Comparison of ENCODE assay signal across 23 mouse cellular contexts in the genomic region with DNA sequence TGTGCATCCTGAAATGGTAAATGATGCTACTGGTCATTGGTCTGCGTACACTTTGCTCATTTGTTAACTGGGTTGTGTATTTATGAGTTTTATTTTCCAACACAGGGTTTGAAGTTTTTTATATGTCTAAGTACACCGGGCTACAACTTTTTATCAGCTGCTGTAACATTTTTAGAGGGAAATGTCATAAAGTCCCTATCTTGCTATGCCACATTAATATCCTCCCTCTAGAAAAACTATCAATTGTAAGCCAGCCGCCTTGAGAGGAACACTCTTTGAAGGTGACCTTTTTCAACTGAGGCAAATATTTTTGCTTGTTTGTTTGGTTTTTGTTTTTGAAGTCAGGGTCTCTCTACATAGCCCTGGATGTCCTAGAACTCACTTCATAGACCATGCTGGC. TPM values are rescaled to one million over a fixed set of nuclear protein-coding genes. Genes with fewer than 3 reads are reported as not detected.
DNase-seq lines count a peak whose midpoint lies in the region; ATAC-seq and TF ChIP-seq lines count a peak whose summit lies in the region.
"Had no signal": no experiment of that assay in that cellular context is flagged by ENCODE, and none has a peak within 500 bp of the region (broad histone marks: within the 10 kb centered on the region; RNA-seq: fewer than 3 reads in every experiment).

No protein-coding gene starts in this region.

- intact Hi-C loops in heart, postnatal 36 days (cut with DNase I) = no loop called here

- H3K4me3 ChIP-seq in heart, embryonic 13.5 days = no peak overlapping the region
- H3K4me3 ChIP-seq in MEL (ENCODE audit: control insufficient read depth in 1 of 2, insufficient read depth in 1 of 2, low read depth in 2 of 2, low read length in 2 of 2) = no peak overlapping the region
- H3K4me3 ChIP-seq in liver, postnatal 0 days (ENCODE audit: low read depth, low read length) = no peak overlapping the region
- H3K4me3 ChIP-seq in hindbrain, embryonic 14.5 days (replicated peaks; ENCODE audit: low read length) = no peak overlapping the region
- H3K4me3 ChIP-seq: forebrain, embryonic 10.5 days; hindbrain, embryonic 12.5 days; limb, embryonic 10.5 days; midbrain, embryonic 13.5 days; neural tube, embryonic 12.5 days had no signal

- H3K4me2 ChIP-seq in heart, embryonic 13.5 days = no peak overlapping the region
- H3K4me2 ChIP-seq in liver, postnatal 0 days (ENCODE audit: low read depth, low read length) = 0 out of 2 replicates have a peak overlapping the region, but pooled peaks have one; percentile 3
- no peak overlapping the region for H3K4me2 ChIP-seq in hindbrain, embryonic 14.5 days (replicated peaks)
- H3K4me2 ChIP-seq: hindbrain, embryonic 12.5 days; midbrain, embryonic 13.5 days; neural tube, embryonic 12.5 days had no signal

- peaks cover 10% of the 10 kb centered on the region for H3K27me3 ChIP-seq in heart, embryonic 13.5 days (replicated peaks)
- H3K27me3 ChIP-seq in MEL (ENCODE audit: control insufficient read depth in 1 of 2, insufficient read depth in 2 of 2, low read length in 2 of 2) = no peaks in the 10 kb centered on the region
- H3K27me3 ChIP-seq in liver, postnatal 0 days (ENCODE audit: insufficient read depth, low read length) = no peaks in the 10 kb centered on the region
- no peaks in the 10 kb centered on the region for H3K27me3 ChIP-seq in hindbrain, embryonic 14.5 days (ENCODE audit: control insufficient read depth, insufficient read depth, low read length)
- H3K27me3 ChIP-seq: hindbrain, embryonic 12.5 days; midbrain, embryonic 13.5 days; neural tube, embryonic 12.5 days had no signal

- H3K9ac ChIP-seq in heart, embryonic 13.5 days = no peak overlapping the region
- no peak overlapping the region for H3K9ac ChIP-seq in MEL (ENCODE audit: control insufficient read depth, low read depth, low read length, poor library complexity, severe bottlenecking)
- no peak overlapping the region for H3K9ac ChIP-seq in liver, postnatal 0 days (replicated peaks)
- H3K9ac ChIP-seq in hindbrain, embryonic 14.5 days = no peak overlapping the region
- H3K9ac ChIP-seq: hindbrain, embryonic 12.5 days; midbrain, embryonic 13.5 days; neural tube, embryonic 12.5 days had no signal

- H3K9me3 ChIP-seq in heart, embryonic 13.5 days = peaks cover 13% of the 10 kb centered on the region
- no peaks in the 10 kb centered on the region for H3K9me3 ChIP-seq in MEL (replicated peaks; ENCODE audit: insufficient read depth, low read length)
- peaks cover 3% of the 10 kb centered on the region; the same call in 1 of the 2 replicates for H3K9me3 ChIP-seq in liver, postnatal 0 days (ENCODE audit: low read length)
- H3K9me3 ChIP-seq in hindbrain, embryonic 14.5 days (ENCODE audit: control insufficient read depth, low read length) = 0 out of 2 replicates have a peak, but pooled peaks cover 4% of the 10 kb centered on the region
- H3K9me3 ChIP-seq: hindbrain, embryonic 12.5 days; limb, embryonic 10.5 days; midbrain, embryonic 13.5 days; neural tube, embryonic 12.5 days had no signal

- TF ChIP-seq CTCF in MEL (IDR thresholded peaks at IDR 0.05 in 2 of 3, conservative IDR thresholded peaks at IDR 0.05 in 1 of 3; ENCODE audit: control insufficient read depth in 1 of 3, insufficient read depth in 1 of 3, low read depth in 2 of 3, low read length in 3 of 3, poor library complexity in 1 of 3, severe bottlenecking in 1 of 3) = no peak
- TF ChIP-seq CTCF in liver, postnatal 0 days (IDR thresholded peaks at IDR 0.05; ENCODE audit: low read depth) = no peak

- no peak for ATAC-seq in heart, embryonic 13.5 days (ENCODE audit: extremely low read depth, insufficient number of reproducible peaks, low FRiP score, low TSS enrichment)
- peak; percentile 90 for ATAC-seq in erythroid progenitor cell, adult 5-6 weeks (replicated peaks; ENCODE audit: low FRiP score, poor library complexity, severe bottlenecking)
- peak; percentile 90 for ATAC-seq in liver, postnatal 0 days
- ATAC-seq in monocyte, adult 5-6 weeks (replicated peaks; ENCODE audit: insufficient number of reproducible peaks, low FRiP score, low TSS enrichment, poor library complexity, severe bottlenecking) = no peak
- no peak for ATAC-seq in hindbrain, embryonic 14.5 days (ENCODE audit: low FRiP score)
- ATAC-seq: CD4-positive, CD25-positive, alpha-beta regulatory T cell, adult 4 months; forebrain, embryonic 16.5 days; lung, postnatal 0 days; midbrain, embryonic 13.5 days had no signal

- TF ChIP-seq POLR2A in MEL (IDR thresholded peaks at IDR 0.05; ENCODE audit: control insufficient read depth in 1 of 2, insufficient read depth in 1 of 2, low read depth in 1 of 2, low read length in 2 of 2, poor library complexity in 1 of 2) = no peak

- peaks cover 34% of the 10 kb centered on the region for H3K4me1 ChIP-seq in heart, embryonic 13.5 days
- H3K4me1 ChIP-seq in MEL (ENCODE audit: control insufficient read depth in 1 of 2, insufficient read depth in 2 of 2, low read length in 2 of 2) = peaks cover 11 to 14% of the 10 kb centered on the region in 2 experiments
- H3K4me1 ChIP-seq in liver, postnatal 0 days (ENCODE audit: insufficient read depth) = peaks cover 6% of the 10 kb centered on the region; the same call in 1 of the 2 replicates
- no peaks in the 10 kb centered on the region for H3K4me1 ChIP-seq in hindbrain, embryonic 14.5 days (replicated peaks; ENCODE audit: control insufficient read depth, insufficient read depth, low read length)
- H3K4me1 ChIP-seq: forebrain, embryonic 10.5 days; hindbrain, embryonic 12.5 days; limb, embryonic 10.5 days; midbrain, embryonic 13.5 days; neural tube, embryonic 12.5 days had no signal

- WGBS in heart, embryonic 13.5 days = 72% methylated on average over 3 of the region's 3 CpGs
- WGBS in liver, postnatal 0 days (ENCODE audit: insufficient replicate concordance) = 60% methylated on average over 3 of the region's 3 CpGs
- 95% methylated on average over 3 of the region's 3 CpGs for WGBS in hindbrain, embryonic 14.5 days

- DNase-seq in heart, postnatal 36 days = no peak
- peak; percentile 63 for DNase-seq in MEL (ENCODE audit: low read depth, low spot score)
- no peak for DNase-seq in liver, postnatal 0 days
- DNase-seq in hindbrain, embryonic 14.5 days (ENCODE audit: low spot score) = no peak
- DNase-seq: adrenal gland, postnatal 14 days; cerebellum, adult 9-10 months; gastrocnemius, postnatal 25 days; heart, postnatal 10 days; kidney, adult 2 months; kidney, postnatal 10 days; retina, postnatal 1 day; right cerebral cortex, postnatal 25 days had no signal

- no peak for TF ChIP-seq RAD21 in MEL (IDR thresholded peaks at IDR 0.05; ENCODE audit: low read depth, low read length)

- peak; percentile 64 to 83 for TF ChIP-seq EP300 in MEL (IDR thresholded peaks at IDR 0.05; ENCODE audit: low read depth in 1 of 2, low read length in 2 of 2)
- peak; percentile 97 for TF ChIP-seq EP300 in liver, postnatal 0 days (IDR thresholded peaks at IDR 0.05; ENCODE audit: low read depth)

- H3K79me2 ChIP-seq in MEL (ENCODE audit: control insufficient read depth, insufficient read depth, low read length, poor library complexity) = no peaks in the 10 kb centered on the region

- peak overlapping the region; percentile 33; the same call in 1 of the 2 replicates for H3K27ac ChIP-seq in heart, embryonic 13.5 days (replicated peaks)
- H3K27ac ChIP-seq in MEL (ENCODE audit: control insufficient read depth, low read depth, low read length) = peak overlapping the region; percentile 38
- peak overlapping the region; percentile 44; the same call in 1 of the 2 replicates for H3K27ac ChIP-seq in liver, postnatal 0 days (ENCODE audit: low read depth)
- H3K27ac ChIP-seq in hindbrain, embryonic 14.5 days = no peak overlapping the region
- H3K27ac ChIP-seq: forebrain, embryonic 10.5 days; hindbrain, embryonic 12.5 days; limb, embryonic 10.5 days; midbrain, embryonic 13.5 days; neural tube, embryonic 12.5 days had no signal

- H3K36me3 ChIP-seq in heart, embryonic 13.5 days = no peaks in the 10 kb centered on the region
- H3K36me3 ChIP-seq in MEL (ENCODE audit: control insufficient read depth in 1 of 2, insufficient read depth in 2 of 2, low read length in 2 of 2) = peaks cover 0 to 13% of the 10 kb centered on the region in 2 experiments; a peak in 2 of 4 replicates
- H3K36me3 ChIP-seq in liver, postnatal 0 days (replicated peaks; ENCODE audit: insufficient read depth, low read length) = no peaks in the 10 kb centered on the region
- H3K36me3 ChIP-seq in hindbrain, embryonic 14.5 days (replicated peaks; ENCODE audit: control insufficient read depth, insufficient read depth) = no peaks in the 10 kb centered on the region
- H3K36me3 ChIP-seq: forebrain, embryonic 10.5 days; hindbrain, embryonic 12.5 days; limb, embryonic 10.5 days; midbrain, embryonic 13.5 days; neural tube, embryonic 12.5 days had no signal

RNA-seq across cellular contexts. Expression of a gene that starts 42.6 kb away (rescaled TPM):
- polyA plus RNA-seq in heart, embryonic 13.5 days (2015; fragmentation: Nextera tagmentation; extraction: Ambion mirVana) = 16.4 and 17.3 TPM in 2 replicates
- total RNA-seq in heart, postnatal 36 days (2021) = 1 to 10 TPM in 1 of 2 experiments, under 1 TPM in 1; 1.00 to 1.0 TPM
- total RNA-seq in MEL (2012; rRNA removed) = 49.1 and 51.6 TPM in 2 replicates
- 10 to 100 TPM in 1 of 2 experiments, not detected in 1; 91.5 TPM for polyA plus RNA-seq in MEL (2012; ENCODE audit: insufficient read depth in 1 of 2, insufficient read length in 2 of 2, low read depth in 1 of 2, low replicate concordance in 2 of 2, missing spikeins in 1 of 2)
- 156 and 202 TPM in 2 replicates for total RNA-seq in erythroid progenitor cell, adult 5-6 weeks (2015; ENCODE audit: low replicate concordance)
- 329 and 332 TPM in 2 replicates for total RNA-seq in erythroid progenitor cell, adult 5-6 weeks (2017; ENCODE audit: low replicate concordance)
- polyA plus RNA-seq in liver, postnatal 0 days (2015; fragmentation: Nextera tagmentation; extraction: Ambion mirVana) = 10.1 and 13.7 TPM in 2 replicates
- total RNA-seq in monocyte, adult 5-6 weeks (2017) = 12.2 to 20.8 TPM (median 15.2 TPM) in 3 replicates
- polyA plus RNA-seq in hindbrain, embryonic 14.5 days (2014; fragmentation: Nextera tagmentation; extraction: Ambion mirVana) = 15.0 and 15.6 TPM in 2 replicates

RNA-seq across cellular contexts. Expression of a gene that starts 42.7 kb away (rescaled TPM):
- 1.8 and 2.4 TPM in 2 replicates for polyA plus RNA-seq in heart, embryonic 13.5 days (2015; fragmentation: Nextera tagmentation; extraction: Ambion mirVana)
- total RNA-seq in heart, postnatal 36 days (2021) = 10 to 100 TPM; 13.9 to 14.3 TPM
- total RNA-seq in MEL (2012; rRNA removed) = 8.7 and 8.8 TPM in 2 replicates
- 10 to 100 TPM; 13.9 to 21.0 TPM for polyA plus RNA-seq in MEL (2012; ENCODE audit: insufficient read depth in 1 of 2, insufficient read length in 2 of 2, low read depth in 1 of 2, low replicate concordance in 2 of 2, missing spikeins in 1 of 2)
- 43.2 and 66.7 TPM in 2 replicates for total RNA-seq in erythroid progenitor cell, adult 5-6 weeks (2015; ENCODE audit: low replicate concordance)
- 44.1 and 47.9 TPM in 2 replicates for total RNA-seq in erythroid progenitor cell, adult 5-6 weeks (2017; ENCODE audit: low replicate concordance)
- polyA plus RNA-seq in liver, postnatal 0 days (2015; fragmentation: Nextera tagmentation; extraction: Ambion mirVana) = 1.7 and 1.9 TPM in 2 replicates
- total RNA-seq in monocyte, adult 5-6 weeks (2017) = 16.2 to 46.3 TPM (median 33.6 TPM) in 3 replicates
- 3.6 TPM in 2 replicates for polyA plus RNA-seq in hindbrain, embryonic 14.5 days (2014; fragmentation: Nextera tagmentation; extraction: Ambion mirVana)

RNA-seq across cellular contexts. Expression of a gene that starts 44.8 kb away (rescaled TPM):
- 5.4 and 5.5 TPM in 2 replicates for polyA plus RNA-seq in heart, embryonic 13.5 days (2015; fragmentation: Nextera tagmentation; extraction: Ambion mirVana)
- 1 to 10 TPM; 5.4 to 5.9 TPM for total RNA-seq in heart, postnatal 36 days (2021)
- 4.4 and 8.6 TPM in 2 replicates for total RNA-seq in MEL (2012; rRNA removed)
- 1 to 10 TPM in 1 of 2 experiments, not detected in 1; 6.6 TPM for polyA plus RNA-seq in MEL (2012; ENCODE audit: insufficient read depth in 1 of 2, insufficient read length in 2 of 2, low read depth in 1 of 2, low replicate concordance in 2 of 2, missing spikeins in 1 of 2)
- 195 and 197 TPM in 2 replicates for total RNA-seq in erythroid progenitor cell, adult 5-6 weeks (2015; ENCODE audit: low replicate concordance)
- 146 and 154 TPM in 2 replicates for total RNA-seq in erythroid progenitor cell, adult 5-6 weeks (2017; ENCODE audit: low replicate concordance)
- polyA plus RNA-seq in liver, postnatal 0 days (2015; fragmentation: Nextera tagmentation; extraction: Ambion mirVana) = 29.6 and 38.3 TPM in 2 replicates
- 19.6 to 32.1 TPM (median 28.6 TPM) in 3 replicates for total RNA-seq in monocyte, adult 5-6 weeks (2017)
- 5.2 and 6.4 TPM in 2 replicates for polyA plus RNA-seq in hindbrain, embryonic 14.5 days (2014; fragmentation: Nextera tagmentation; extraction: Ambion mirVana)

Comparison
In these comparisons a context has a peak if more than half of its experiments do, and no peak if none do; other contexts are left out.
1. ATAC-seq: peak in erythroid progenitor cell, adult 5-6 weeks (single experiment) and liver, postnatal 0 days (single experiment); none in heart, embryonic 13.5 days (single experiment), monocyte, adult 5-6 weeks (single experiment) and hindbrain, embryonic 14.5 days (single experiment).